Mouse (Mus musculus) ovary, postnatal 10 days (tissue): ENCODE results near the gene Gm11114.

ENCODE experiments used
- DNase-seq: peaks from one replicate; pipeline ENCODE4 v3.0.0; 2022; ENCODE audit warnings: low spot score

Gene Gm11114

DNA sequence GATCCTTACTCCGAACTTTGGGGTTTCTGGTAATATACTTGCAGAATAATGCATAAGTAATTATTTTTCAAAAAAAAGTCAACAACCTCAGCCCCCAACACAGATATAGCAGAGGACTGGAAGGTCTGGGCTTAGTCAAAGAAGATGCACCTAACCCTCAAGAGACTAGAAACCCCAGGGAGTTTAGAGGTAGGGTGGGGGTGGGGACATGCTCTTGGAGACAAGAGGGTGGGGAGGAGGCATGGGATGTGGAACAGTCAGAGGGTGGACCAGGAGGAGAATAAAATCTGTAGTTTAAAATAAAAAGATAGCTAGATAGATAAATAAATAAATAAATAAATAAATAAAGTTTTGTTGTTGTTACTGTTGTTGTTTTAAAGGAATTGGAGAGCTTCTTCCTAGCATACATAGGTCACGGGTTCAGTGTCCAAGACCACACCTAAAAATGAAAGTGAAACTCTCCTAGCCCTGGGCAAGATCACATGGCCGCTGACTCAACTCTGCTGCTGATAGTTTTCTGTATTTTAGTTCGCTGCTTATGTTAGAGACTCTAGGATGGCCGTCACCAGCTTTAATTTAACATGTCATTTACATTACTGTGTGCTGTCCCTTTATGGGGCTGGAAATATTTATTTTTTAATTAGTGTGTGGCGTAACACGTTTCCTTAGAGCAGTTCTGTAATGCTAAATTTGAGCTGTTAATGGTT is 44.7 kb downstream of the Gm11114 start:
- no peak for DNase-seq
